Mouse (Mus musculus) layer of hippocampus, postnatal 10 days (tissue): ENCODE measurements at regions not wholly inside any gene's neighbourhood (a gene's known extent, or its start where the extent isn't known, plus 50 kb on each side); places are given as distances from the start of the nearest gene placed in this dataset.
"Not testable (repeated sequence)": the region's sequence is repeated elsewhere in the genome, so short reads cannot be mapped to it uniquely, and the experiment has no call there.

Experiments
- DNase-seq, 2 experiments: peaks; one replicate each; pipeline ENCODE4 v3.0.0; 2021; ENCODE audit warnings: low spot score in 2 of 2

DNA sequence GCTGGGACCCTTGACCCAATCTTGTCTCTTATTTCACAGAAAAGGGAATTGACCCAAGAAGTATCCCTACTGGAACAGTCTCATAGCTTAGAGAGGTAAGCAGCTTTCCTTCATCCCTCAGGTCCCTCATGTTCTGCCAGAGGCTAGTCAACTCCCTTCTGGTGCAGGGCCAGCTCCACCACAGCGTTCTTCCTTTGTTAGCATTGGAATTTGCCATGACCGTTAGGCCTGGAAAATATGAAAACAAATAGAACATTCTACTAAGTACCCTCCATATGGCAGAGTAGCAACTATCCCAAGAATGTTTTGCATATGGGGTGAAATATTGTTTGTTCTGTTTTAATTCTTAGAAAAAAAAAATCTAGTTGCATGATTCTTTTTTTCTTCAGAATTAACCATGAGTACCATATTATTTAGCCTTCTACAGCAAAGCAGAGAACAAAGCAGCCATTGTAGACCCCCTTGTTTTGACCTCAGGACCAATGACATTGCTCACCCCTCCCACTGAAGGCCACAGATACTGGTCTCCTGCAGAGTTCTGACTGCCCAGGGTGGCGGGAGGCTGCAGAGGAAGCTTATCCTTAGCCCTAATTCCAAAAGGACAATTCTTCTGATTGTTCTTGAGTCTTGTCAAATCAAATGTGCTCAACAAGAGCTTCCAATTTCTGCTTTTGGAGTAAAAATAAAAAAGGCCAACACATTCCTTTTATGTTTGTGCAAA lies 78.1 kb upstream of the Ehbp1 start:
- no peak for DNase-seq

DNA sequence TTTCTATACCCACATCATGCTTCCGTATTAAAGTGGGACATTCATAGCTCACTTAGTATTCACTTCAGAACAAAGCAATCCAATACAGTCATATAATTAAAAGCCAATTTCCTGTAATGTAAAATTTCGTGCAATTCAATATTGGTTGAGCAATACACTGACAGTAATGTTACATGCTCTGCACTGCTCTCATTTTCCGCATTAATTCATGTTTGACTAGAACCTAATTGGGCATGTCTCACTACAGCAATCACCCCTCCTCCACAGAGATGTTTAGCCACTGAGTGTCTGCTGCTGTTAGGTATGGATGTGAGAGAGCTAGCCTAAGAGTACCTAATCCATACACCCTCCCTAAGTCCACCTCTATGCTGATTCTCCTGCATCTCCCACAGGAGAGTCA lies 79.7 kb upstream of the Ehbp1 start:
- DNase-seq: no peak

DNA sequence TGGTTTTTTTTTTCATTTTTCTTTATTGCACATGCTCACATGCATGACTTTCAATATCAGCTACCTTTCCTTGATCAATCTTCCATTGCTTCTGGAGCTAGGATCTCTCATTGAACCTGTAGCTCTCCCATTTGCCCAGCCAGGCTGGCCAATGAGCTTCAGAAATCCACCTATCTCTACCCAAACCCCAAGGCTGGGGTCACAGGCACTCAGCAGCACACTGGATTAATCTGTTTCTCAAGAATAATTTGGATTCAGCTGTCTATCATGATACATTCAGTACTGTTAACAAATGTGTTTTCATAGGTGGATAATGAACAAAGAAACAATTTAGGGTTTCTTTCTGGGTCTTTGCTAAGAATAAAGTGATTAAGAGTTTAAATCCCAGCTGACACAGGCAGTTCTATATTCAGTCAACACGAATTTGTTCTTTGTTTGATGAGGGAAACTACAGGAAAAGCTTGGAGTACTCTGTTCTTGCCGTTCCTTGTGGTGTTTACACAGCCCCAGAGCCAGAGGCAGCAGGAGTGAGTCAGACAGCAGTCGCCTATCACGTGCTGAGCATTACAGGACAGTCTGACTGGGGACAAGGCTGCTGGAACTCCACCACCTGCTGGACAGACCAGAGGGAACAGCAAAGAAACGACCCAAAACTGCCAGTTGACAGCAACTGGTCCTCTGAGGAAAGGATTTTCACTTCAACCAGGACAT lies 74.6 kb upstream of the Tmem17 start:
- DNase-seq: peak; percentile 16 to 46

DNA sequence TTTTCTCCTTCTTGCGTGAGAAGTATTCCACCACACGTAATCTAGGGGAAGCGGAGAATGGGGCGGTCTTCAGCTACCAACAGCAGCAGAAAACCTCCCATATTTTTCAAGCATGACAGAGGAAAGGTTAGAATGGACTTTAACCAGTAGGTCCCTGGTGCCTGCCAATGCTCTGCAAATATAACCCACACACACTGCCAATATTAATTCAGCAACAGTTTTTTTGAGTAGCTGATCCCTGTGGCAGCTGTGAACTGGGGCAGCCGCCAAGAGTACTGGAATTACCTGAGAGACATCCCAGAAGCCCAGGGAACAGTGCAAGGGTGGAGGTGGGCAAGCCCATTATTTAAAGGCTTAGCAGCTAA lies 74.1 kb upstream of the Tmem17 start:
- no peak for DNase-seq

DNA sequence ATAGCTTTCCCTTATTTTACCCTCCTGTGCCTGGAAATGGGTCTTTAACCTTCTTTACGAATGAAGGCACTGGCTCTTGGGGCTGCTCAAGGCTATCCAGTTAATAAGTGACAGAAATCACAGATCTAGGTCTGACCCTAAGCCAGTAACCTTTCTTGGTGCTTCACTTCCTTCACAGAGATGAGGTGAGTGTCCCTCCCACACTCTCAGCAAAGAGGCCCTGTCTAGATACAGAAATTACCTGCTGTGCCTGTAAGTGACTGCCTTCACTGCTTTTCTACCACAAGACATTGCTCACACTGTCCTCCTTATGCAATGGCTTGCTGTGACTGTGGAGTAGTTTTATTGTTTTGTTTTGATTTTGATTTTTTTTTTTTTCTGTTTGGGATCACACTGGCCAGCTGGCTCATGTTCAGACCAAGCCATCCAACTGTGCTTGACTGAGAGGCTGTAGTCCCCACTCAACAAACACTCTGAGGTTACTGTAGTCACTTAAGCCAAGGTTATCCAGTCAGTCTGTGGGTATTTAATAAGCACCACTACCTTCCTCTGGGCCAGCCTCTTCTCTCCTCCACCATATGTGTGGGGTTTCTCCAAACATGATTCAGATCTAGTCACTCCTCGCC lies 73.3 kb upstream of the Tmem17 start:
- DNase-seq: no peak

DNA sequence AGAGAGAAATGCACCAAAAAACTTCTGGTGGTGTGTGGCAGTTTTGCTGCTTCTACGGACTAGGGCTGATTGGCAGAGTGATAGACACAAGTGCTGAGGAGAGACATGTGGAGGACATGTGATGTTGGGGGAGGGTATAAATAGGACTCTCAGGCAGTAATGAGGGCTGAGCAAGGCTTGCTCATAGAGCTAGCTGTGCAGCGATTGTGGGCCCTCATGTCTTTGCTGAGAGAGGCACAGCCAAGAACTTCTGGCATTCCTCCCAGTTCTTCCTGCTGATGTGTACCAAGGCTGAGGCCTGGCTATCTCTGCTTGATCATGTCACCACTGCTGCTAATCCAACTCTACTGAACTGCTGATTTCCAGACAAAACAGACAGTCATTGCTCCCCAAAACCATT lies 71.4 kb upstream of the Tmem17 start:
- no peak for DNase-seq

DNA sequence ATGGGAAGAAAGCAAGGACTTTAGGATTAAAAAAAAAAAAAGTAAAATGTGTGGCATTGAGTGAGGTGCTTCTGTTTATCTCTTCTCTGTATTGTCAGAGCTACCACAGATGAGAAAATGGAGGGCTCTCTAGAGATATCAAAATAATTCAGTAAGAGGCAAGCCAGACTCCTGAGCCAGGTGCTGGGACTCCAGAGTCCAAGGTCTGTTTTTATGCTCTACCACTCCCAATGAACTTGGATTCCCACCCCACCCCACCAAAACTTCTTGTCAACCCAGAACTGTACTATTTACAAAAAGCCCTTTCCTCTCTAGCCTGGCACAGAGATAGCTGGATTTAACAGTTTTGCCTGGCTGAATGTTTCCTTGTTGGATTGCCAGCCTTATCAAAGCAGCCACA lies 58.7 kb upstream of the Tmem17 start:
- no peak for DNase-seq

DNA sequence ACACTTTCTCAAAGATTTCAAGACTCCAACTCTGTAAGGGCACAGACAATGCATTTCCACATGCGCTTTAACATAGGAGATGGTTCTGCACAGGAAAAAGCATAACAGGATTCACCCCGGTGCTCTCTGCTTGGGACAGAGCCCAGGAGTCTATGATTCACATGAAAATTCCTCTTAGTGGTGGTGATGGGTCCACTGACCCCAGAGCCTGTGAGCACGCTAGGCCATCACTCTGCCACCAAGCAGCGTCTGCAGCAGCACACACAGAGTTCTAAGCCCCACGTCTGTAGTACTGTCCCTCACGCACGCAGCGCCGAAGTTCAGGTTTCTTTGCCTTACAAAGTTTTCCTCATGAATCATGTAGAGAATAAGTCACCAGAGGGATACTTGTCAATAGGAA lies 55.6 kb upstream of the Tmem17 start:
- DNase-seq: no peak

DNA sequence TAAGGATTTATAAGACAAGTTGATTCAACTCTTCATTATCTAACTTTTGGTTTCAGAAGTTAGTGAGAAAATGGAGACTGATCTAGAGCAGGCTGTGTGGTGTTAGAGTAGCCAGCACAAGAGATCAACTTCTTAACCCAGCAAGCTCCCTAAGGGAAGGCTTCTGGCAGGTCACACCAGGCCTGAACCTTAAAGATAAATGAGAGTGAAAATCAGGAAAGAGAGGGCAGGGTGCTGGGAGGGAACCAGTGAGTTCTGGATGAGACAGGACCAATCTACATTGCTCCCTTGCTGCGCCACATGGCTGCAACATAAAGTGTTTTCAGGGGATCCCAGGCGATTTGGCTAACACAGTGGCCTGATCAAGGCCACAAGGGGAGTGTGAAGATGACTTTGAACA lies 54.7 kb upstream of the Tmem17 start:
- no peak for DNase-seq

DNA sequence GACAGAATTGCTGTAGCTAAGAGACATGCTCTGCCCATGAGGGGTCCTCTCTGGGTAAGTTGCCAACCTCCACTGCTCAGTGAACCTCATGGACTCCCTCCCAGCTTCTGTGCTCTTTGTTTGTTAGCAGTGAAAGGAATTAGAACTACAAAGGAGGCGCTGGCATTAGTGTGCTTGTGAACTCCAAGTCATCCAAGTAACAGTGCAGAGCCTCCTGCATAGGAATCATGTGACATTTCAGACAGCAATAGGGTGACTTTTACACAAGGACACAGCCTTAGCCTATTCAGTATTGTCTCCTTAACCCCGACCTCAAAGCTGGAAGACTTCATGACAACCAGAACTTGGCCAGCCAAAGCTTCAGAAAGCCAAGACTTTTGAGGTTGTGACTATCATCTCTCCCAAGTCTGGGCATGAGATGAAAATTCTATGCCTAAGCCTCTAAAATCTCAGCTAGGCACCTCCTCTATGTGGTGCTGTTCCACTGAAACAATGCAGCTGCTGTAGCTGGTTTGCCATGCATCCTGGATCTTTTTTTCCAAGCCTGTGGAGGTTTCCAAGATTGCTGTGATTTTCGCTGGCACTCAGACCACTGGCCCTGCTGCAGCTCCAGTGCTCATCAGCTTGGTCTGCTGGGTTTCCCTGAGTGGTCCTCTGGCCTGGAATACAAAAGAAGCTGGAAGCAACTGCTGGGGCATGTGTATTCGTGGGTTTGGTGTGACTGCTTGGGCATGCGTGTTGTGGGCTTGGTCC lies 52.8 kb upstream of the Tmem17 start:
- peak; percentile 34 to 43 for DNase-seq

DNA sequence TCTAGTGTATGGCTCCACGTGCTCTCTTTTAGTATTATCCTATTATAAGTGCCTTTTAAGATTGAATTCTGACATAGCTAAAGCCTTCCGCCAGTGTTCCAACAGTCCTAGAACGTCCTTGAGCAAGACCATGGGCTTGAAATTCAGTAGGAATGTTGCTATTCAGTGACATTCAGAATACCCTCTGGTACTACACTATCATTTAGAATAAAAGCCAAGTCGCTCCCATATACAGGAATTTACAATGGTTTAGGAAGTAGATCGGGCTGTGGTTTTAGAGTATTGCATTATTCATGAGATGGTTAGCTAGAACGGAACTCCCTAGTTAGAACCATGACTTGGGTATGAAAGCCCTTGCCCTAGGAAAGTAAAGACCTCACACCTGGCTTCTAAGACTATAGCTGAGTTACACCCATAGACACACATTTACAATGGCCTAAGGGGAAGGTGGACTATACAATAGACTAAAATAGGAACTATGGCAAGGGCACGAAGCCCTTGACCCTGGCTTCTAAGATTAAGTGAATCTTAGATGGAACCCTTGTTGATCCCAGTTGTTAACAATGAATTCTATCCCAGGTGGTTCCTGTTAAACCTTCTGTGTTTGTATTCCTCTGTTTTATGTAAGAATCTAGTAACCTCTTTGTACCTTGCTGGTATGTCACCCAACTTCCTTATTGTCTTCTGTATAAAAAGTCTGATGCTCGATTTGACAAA lies 50.7 kb upstream of the Tmem17 start:
- not testable (repeated sequence) for DNase-seq
